Mouse (Mus musculus) forebrain, embryonic 15.5 days (tissue): ENCODE results near the gene Il3. TPM values are rescaled to one million over a fixed set of nuclear protein-coding genes. Genes with fewer than 3 reads are reported as not detected.

Experiments
- ATAC-seq: fragments of 200-750 bp; cut with Nextera tagmentation; replicated peaks from 2 replicates; pipeline ENCODE4 v1.8.0; 2017; ENCODE audit warnings: mild to moderate bottlenecking, moderate TSS enrichment, moderate library complexity
- H3K27ac ChIP-seq: fragments of 300-500 bp; sonication (generic); replicated peaks from 2 replicates; pipeline ENCODE4 v1.5.1; 2015; ENCODE audit warnings: mild to moderate bottlenecking, inconsistent platforms
- H3K27me3 ChIP-seq: fragments of 300-500 bp; sonication (generic); 2 replicates; pipeline ENCODE4 v1.6.1; 2015; ENCODE audit warnings: inconsistent platforms
- H3K36me3 ChIP-seq: fragments of 300-500 bp; sonication (generic); 2 replicates; pipeline ENCODE4 v1.6.1; 2015; ENCODE audit warnings: mild to moderate bottlenecking, inconsistent platforms
- H3K4me1 ChIP-seq: fragments of 300-500 bp; sonication (generic); 2 replicates; pipeline ENCODE4 v1.6.1; 2015; ENCODE audit warnings: inconsistent platforms
- H3K4me2 ChIP-seq: fragments of 300-500 bp; sonication (generic); replicated peaks from 2 replicates; pipeline ENCODE4 v1.6.1; 2015; ENCODE audit warnings: mild to moderate bottlenecking, inconsistent platforms
- H3K4me3 ChIP-seq: fragments of 300-500 bp; sonication (generic); 2 replicates; pipeline ENCODE4 v1.5.1; 2015; ENCODE audit warnings: mild to moderate bottlenecking, inconsistent platforms
- H3K9ac ChIP-seq: fragments of 300-500 bp; sonication (generic); replicated peaks from 2 replicates; pipeline ENCODE4 v1.6.1; 2015; ENCODE audit warnings: mild to moderate bottlenecking, inconsistent platforms
- H3K9me3 ChIP-seq: fragments of 300-500 bp; sonication (generic); 2 replicates; pipeline ENCODE4 v1.6.1; 2016; ENCODE audit warnings: inconsistent platforms
- WGBS: fragments of 180-500 bp; shearing (Covaris S2); methylation state at CpG from one replicate; pipeline ENCODE4 v1.1.7; 2015; ENCODE audit warnings: mixed read lengths; 5-methylcytosine and 5-hydroxymethylcytosine counted together
- polyA plus RNA-seq: library from polyadenylated mRNA; unstranded; fragments of >200 nt; fragmentation: Nextera tagmentation; extraction: Ambion mirVana; gene quantifications from 2 replicates; pipeline ENCODE4 v1.2.1, GENCODE M21; 2015

Il3 gene
- polyA plus RNA-seq, 1 experiment from 2014 or later: not detected

GRCm38 (mm10) chr11:54224475-54224986 is 42.5 kb downstream of the Il3 start:
- H3K4me2 ChIP-seq: no peak overlapping the region
- no peak overlapping the region for H3K9ac ChIP-seq
- ATAC-seq: no peak
- H3K36me3 ChIP-seq: no peaks in the 10 kb centered on the region
- no peak overlapping the region for H3K27ac ChIP-seq
- H3K27me3 ChIP-seq: no peaks in the 10 kb centered on the region
- WGBS: 98% methylated on average over 5 of the region's 5 CpGs
- no peak overlapping the region for H3K4me3 ChIP-seq
- no peaks in the 10 kb centered on the region for H3K9me3 ChIP-seq
- no peaks in the 10 kb centered on the region for H3K4me1 ChIP-seq

- H3K4me2 ChIP-seq: no peak overlapping the region
- no peak overlapping the region for H3K4me3 ChIP-seq
- H3K27me3 ChIP-seq: no peaks in the 10 kb centered on the region
- no peak overlapping the region for H3K9ac ChIP-seq
- no peaks in the 10 kb centered on the region for H3K9me3 ChIP-seq
- no peaks in the 10 kb centered on the region for H3K4me1 ChIP-seq
- WGBS: 78% methylated on average over 9 of the region's 9 CpGs
- no peaks in the 10 kb centered on the region for H3K36me3 ChIP-seq
- H3K27ac ChIP-seq: no peak overlapping the region
- ATAC-seq: no peak
Measured at GRCm38 (mm10) chr11:54223637-54224474, 43.2 kb downstream of the Il3 start.

- Histone ChIP-seq H3K27me3 (no peaks in the 10 kb centered on the region), H3K9ac (no peak overlapping the region), H3K4me1 (no peaks in the 10 kb centered on the region), H3K4me3 (no peak overlapping the region), H3K9me3 (no peaks in the 10 kb centered on the region), H3K4me2 (no peak overlapping the region), H3K27ac (no peak overlapping the region), H3K36me3 (no peaks in the 10 kb centered on the region)
- no peak for ATAC-seq
- WGBS: 79% methylated on average over 6 of the region's 6 CpGs
Measured at GRCm38 (mm10) chr11:54219903-54220740, 47.0 kb downstream of the Il3 start.

- Histone ChIP-seq H3K27ac (no peak overlapping the region), H3K27me3 (no peaks in the 10 kb centered on the region), H3K9me3 (no peaks in the 10 kb centered on the region), H3K4me3 (no peak overlapping the region), H3K36me3 (no peaks in the 10 kb centered on the region), H3K9ac (no peak overlapping the region), H3K4me1 (no peaks in the 10 kb centered on the region), H3K4me2 (no peak overlapping the region)
- WGBS: 91% methylated on average over 1 of the region's 1 CpGs
- ATAC-seq: no peak
Measured at GRCm38 (mm10) chr11:54219191-54219590, 47.9 kb downstream of the Il3 start.

- Histone ChIP-seq H3K4me1 (no peaks in the 10 kb centered on the region), H3K9ac (no peak overlapping the region), H3K4me2 (no peak overlapping the region), H3K27me3 (no peaks in the 10 kb centered on the region), H3K9me3 (no peaks in the 10 kb centered on the region), H3K27ac (no peak overlapping the region), H3K36me3 (no peaks in the 10 kb centered on the region), H3K4me3 (no peak overlapping the region)
- 45% methylated on average over 7 of the region's 7 CpGs for WGBS
- no peak for ATAC-seq
Measured at GRCm38 (mm10) chr11:54217384-54217783, 49.7 kb downstream of the Il3 start.

- no peak for ATAC-seq
- Histone ChIP-seq H3K9me3 (no peaks in the 10 kb centered on the region), H3K4me3 (no peak overlapping the region), H3K4me2 (no peak overlapping the region), H3K27me3 (no peaks in the 10 kb centered on the region), H3K27ac (no peak overlapping the region), H3K36me3 (no peaks in the 10 kb centered on the region), H3K9ac (no peak overlapping the region), H3K4me1 (no peaks in the 10 kb centered on the region)
- WGBS: 80% methylated on average over 6 of the region's 6 CpGs
Measured at GRCm38 (mm10) chr11:54216091-54216490, 51.0 kb downstream of the Il3 start.

Other genes with a start within 250 kb of the Il3 start
- 1.1 and 1.2 TPM in 2 replicates for gene Slc22a4, start 239.2 kb downstream of the Il3 start, polyA plus RNA-seq
- 42.8 TPM in 2 replicates for gene Pdlim4, start 198.3 kb downstream of the Il3 start, polyA plus RNA-seq
- gene P4ha2, start 167.2 kb downstream of the Il3 start, polyA plus RNA-seq: 6.0 and 6.7 TPM in 2 replicates
- gene Csf2, start 17.6 kb downstream of the Il3 start, polyA plus RNA-seq: not detected in 2 replicates
- 37.2 and 37.5 TPM in 2 replicates for gene Acsl6, start 36.5 kb upstream of the Il3 start, polyA plus RNA-seq
- not detected in 2 replicates for gene Meikin, start 103.4 kb upstream of the Il3 start, polyA plus RNA-seq
- gene Fnip1, start 170.9 kb upstream of the Il3 start, polyA plus RNA-seq: 10.9 and 12.5 TPM in 2 replicates